Mouse (Mus musculus): ENCODE data around the gene Tbx2. TPM values are rescaled to one million over a fixed set of nuclear protein-coding genes. Genes with fewer than 3 reads are reported as not detected.

The Tbx2 gene
- polyA plus RNA-seq, 1 experiment from 2014 or later: 1.0 TPM

GRCm38 (mm10) chr11:85885665-85886428 is 53.5 kb downstream of the Tbx2 start, which contains the start of gene Tbx4:
Tbx4 (plus strand) TSS chr11:85886422.
- Histone ChIP-seq H3K4me1 (peaks cover 20% of the 10 kb centered on the region), H3K4me2 (peak within 1 kb of the TSS; percentile 19; the same call in 1 of the 2 replicates), H3K9ac (no peak within 1 kb of the TSS), H3K4me3 (replicated peaks) (peak within 1 kb of the TSS; percentile 3; the same call in 1 of the 2 replicates), H3K27ac (no peak within 1 kb of the TSS), H3K27me3 (peaks cover 88% of the 10 kb centered on the region), H3K36me3 (replicated peaks) (no peaks in the 10 kb centered on the region), H3K9me3 (no peaks in the 10 kb centered on the region)
- no peak for ATAC-seq (ENCODE audit: low FRiP score)
- 8% methylated on average over 22 of the region's 28 CpGs for WGBS

GRCm38 (mm10) chr11:85886429-85886785 is 54.1 kb downstream of the Tbx2 start:
- WGBS: 1% methylated on average over 22 of the region's 22 CpGs
- ATAC-seq (ENCODE audit: low FRiP score): no peak
- peak overlapping the region; percentile 19; the same call in 1 of the 2 replicates for H3K4me2 ChIP-seq

GRCm38 (mm10) chr11:85887273-85887672 is 54.9 kb downstream of the Tbx2 start:
- Histone ChIP-seq H3K27me3 (peaks cover 89% of the 10 kb centered on the region), H3K4me3 (replicated peaks) (no peak overlapping the region), H3K9ac (no peak overlapping the region), H3K27ac (no peak overlapping the region), H3K4me2 (no peak overlapping the region), H3K36me3 (replicated peaks) (no peaks in the 10 kb centered on the region), H3K9me3 (no peaks in the 10 kb centered on the region), H3K4me1 (peaks cover 22% of the 10 kb centered on the region)
- ATAC-seq (ENCODE audit: low FRiP score): no peak
- WGBS: 24% methylated on average over 6 of the region's 6 CpGs

More at GRCm38 (mm10) chr11:85886429-85886785, 54.1 kb downstream of the Tbx2 start:
- Histone ChIP-seq H3K9ac (no peak overlapping the region), H3K27me3 (peaks cover 88% of the 10 kb centered on the region), H3K9me3 (no peaks in the 10 kb centered on the region), H3K4me1 (peaks cover 22% of the 10 kb centered on the region), H3K4me3 (replicated peaks) (peak overlapping the region; percentile 3; the same call in 1 of the 2 replicates), H3K36me3 (replicated peaks) (no peaks in the 10 kb centered on the region), H3K27ac (no peak overlapping the region)

- Histone ChIP-seq H3K36me3 (replicated peaks) (no peaks in the 10 kb centered on the region), H3K9me3 (no peaks in the 10 kb centered on the region), H3K4me3 (replicated peaks) (no peak overlapping the region), H3K9ac (no peak overlapping the region), H3K4me1 (peaks cover 22% of the 10 kb centered on the region), H3K27me3 (peaks cover 90% of the 10 kb centered on the region), H3K27ac (no peak overlapping the region), H3K4me2 (no peak overlapping the region)
- WGBS: under 1% methylated on average over 17 of the region's 17 CpGs
- ATAC-seq (ENCODE audit: low FRiP score): no peak
Measured at GRCm38 (mm10) chr11:85887801-85888450, 55.6 kb downstream of the Tbx2 start.

GRCm38 (mm10) chr11:85888451-85888961 is 56.2 kb downstream of the Tbx2 start:
- Histone ChIP-seq H3K9ac (no peak overlapping the region), H3K36me3 (replicated peaks) (no peaks in the 10 kb centered on the region), H3K4me1 (peaks cover 22% of the 10 kb centered on the region), H3K27ac (no peak overlapping the region), H3K4me2 (no peak overlapping the region), H3K4me3 (replicated peaks) (no peak overlapping the region), H3K9me3 (no peaks in the 10 kb centered on the region), H3K27me3 (peaks cover 90% of the 10 kb centered on the region)
- no peak for ATAC-seq (ENCODE audit: low FRiP score)
- WGBS: under 1% methylated on average over 26 of the region's 26 CpGs

GRCm38 (mm10) chr11:85889056-85889729 is 56.8 kb downstream of the Tbx2 start:
- no peak overlapping the region for H3K4me3 ChIP-seq (replicated peaks)
- H3K4me2 ChIP-seq: no peak overlapping the region
- peaks cover 22% of the 10 kb centered on the region for H3K4me1 ChIP-seq
- ATAC-seq (ENCODE audit: low FRiP score): no peak
- H3K9ac ChIP-seq: no peak overlapping the region
- WGBS: 8% methylated on average over 8 of the region's 8 CpGs
- H3K27ac ChIP-seq: no peak overlapping the region
- H3K36me3 ChIP-seq (replicated peaks): no peaks in the 10 kb centered on the region
- peaks cover 91% of the 10 kb centered on the region for H3K27me3 ChIP-seq
- no peaks in the 10 kb centered on the region for H3K9me3 ChIP-seq

GRCm38 (mm10) chr11:85889730-85890562 is 57.6 kb downstream of the Tbx2 start:
- H3K36me3 ChIP-seq (replicated peaks): no peaks in the 10 kb centered on the region
- H3K9me3 ChIP-seq: no peaks in the 10 kb centered on the region
- no peak for ATAC-seq (ENCODE audit: low FRiP score)
- H3K27ac ChIP-seq: no peak overlapping the region
- peaks cover 91% of the 10 kb centered on the region for H3K27me3 ChIP-seq
- WGBS: under 1% methylated on average over 47 of the region's 47 CpGs
- peaks cover 27% of the 10 kb centered on the region for H3K4me1 ChIP-seq
- no peak overlapping the region for H3K4me2 ChIP-seq
- peak overlapping the region; percentile 4; the same call in 1 of the 2 replicates for H3K4me3 ChIP-seq (replicated peaks)
- no peak overlapping the region for H3K9ac ChIP-seq

GRCm38 (mm10) chr11:85890563-85890845 is 58.2 kb downstream of the Tbx2 start:
- 0% methylated on average over 13 of the region's 13 CpGs for WGBS
- H3K4me2 ChIP-seq: no peak overlapping the region
- ATAC-seq (ENCODE audit: low FRiP score): no peak
- H3K4me1 ChIP-seq: peaks cover 31% of the 10 kb centered on the region
- no peak overlapping the region for H3K4me3 ChIP-seq (replicated peaks)
- no peaks in the 10 kb centered on the region for H3K36me3 ChIP-seq (replicated peaks)
- H3K27ac ChIP-seq: no peak overlapping the region
- H3K9ac ChIP-seq: no peak overlapping the region
- H3K9me3 ChIP-seq: no peaks in the 10 kb centered on the region
- H3K27me3 ChIP-seq: peaks cover 91% of the 10 kb centered on the region

GRCm38 (mm10) chr11:85891010-85891691 is 58.8 kb downstream of the Tbx2 start:
- Histone ChIP-seq H3K4me1 (peaks cover 29% of the 10 kb centered on the region), H3K36me3 (replicated peaks) (no peaks in the 10 kb centered on the region), H3K4me3 (replicated peaks) (no peak overlapping the region), H3K27ac (no peak overlapping the region), H3K9me3 (no peaks in the 10 kb centered on the region), H3K4me2 (no peak overlapping the region), H3K9ac (no peak overlapping the region), H3K27me3 (peaks cover 91% of the 10 kb centered on the region)
- 0% methylated on average over 13 of the region's 13 CpGs for WGBS
- ATAC-seq (ENCODE audit: low FRiP score): no peak

Data from forebrain, embryonic 12.5 days (tissue).